Mouse (Mus musculus): ENCODE measurements around the gene St6galnac6. TPM values are rescaled to one million over a fixed set of nuclear protein-coding genes. Genes with fewer than 3 reads are reported as not detected.

Gene St6galnac6
- 12.3 and 15.2 TPM in 2 replicates for polyA plus RNA-seq (2015; fragmentation: Nextera tagmentation; extraction: Ambion mirVana)

DNA sequence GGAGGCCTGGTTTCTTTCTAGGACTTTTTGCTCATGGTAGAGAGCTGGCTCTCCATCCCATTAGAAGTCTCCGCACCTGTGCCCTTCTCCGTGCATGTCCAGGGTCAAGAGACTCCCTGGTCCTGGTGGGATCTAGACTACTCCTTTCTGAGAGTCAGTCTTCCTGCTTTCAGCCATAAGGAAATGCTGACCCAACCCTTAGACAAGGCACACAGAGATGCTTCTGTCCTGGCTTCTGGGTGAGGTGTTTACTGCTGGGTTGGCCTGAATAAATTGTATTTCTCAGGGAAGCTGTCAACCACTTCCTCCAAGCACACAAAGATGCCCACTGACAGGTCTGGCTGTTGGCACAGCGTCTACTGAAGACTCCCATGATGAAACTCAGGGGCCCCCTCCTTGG is at the start of gene St6galnac6:
Gene St6galnac6 (plus strand): TSS at position 301 of the 400 bp plus-strand sequence.
- H3K27me3 ChIP-seq (replicated peaks; ENCODE audit: control insufficient read depth, insufficient read depth, low read length) = no peaks in the 10 kb centered on the region
- no peak within 1 kb of the TSS for H3K9ac ChIP-seq (ENCODE audit: low read depth, low read length)
- no peak within 1 kb of the TSS for H3K4me2 ChIP-seq (ENCODE audit: low read depth, low read length)
- WGBS = 89% methylated on average over 3 of the region's 3 CpGs
- no peak within 1 kb of the TSS for H3K27ac ChIP-seq (ENCODE audit: low read length)
- no peak for ATAC-seq
- no peaks in the 10 kb centered on the region for H3K36me3 ChIP-seq (ENCODE audit: control insufficient read depth, insufficient read depth, low read length)
- no peaks in the 10 kb centered on the region for H3K9me3 ChIP-seq (ENCODE audit: control insufficient read depth, low read length)
- peaks cover 20% of the 10 kb centered on the region for H3K4me1 ChIP-seq (ENCODE audit: control insufficient read depth, insufficient read depth, low read length)
- H3K4me3 ChIP-seq (ENCODE audit: low read length) = no peak within 1 kb of the TSS

- Histone ChIP-seq H3K4me3 (ENCODE audit: low read length) (no peak overlapping the region), H3K4me2 (ENCODE audit: low read depth, low read length) (no peak overlapping the region), H3K9me3 (ENCODE audit: control insufficient read depth, low read length) (no peaks in the 10 kb centered on the region), H3K27me3 (replicated peaks; ENCODE audit: control insufficient read depth, insufficient read depth, low read length) (no peaks in the 10 kb centered on the region), H3K27ac (ENCODE audit: low read length) (peak overlapping the region; percentile 20), H3K4me1 (ENCODE audit: control insufficient read depth, insufficient read depth, low read length) (peaks cover 30% of the 10 kb centered on the region), H3K9ac (ENCODE audit: low read depth, low read length) (no peak overlapping the region), H3K36me3 (ENCODE audit: control insufficient read depth, insufficient read depth, low read length) (no peaks in the 10 kb centered on the region)
- WGBS = 46% methylated on average over 6 of the region's 6 CpGs
- ATAC-seq = 0 out of 2 replicates have a peak, but pooled peaks have one; percentile 15
These were observed 49.7 kb upstream of the St6galnac6 start for GRCm38 (mm10) chr2:32549764-32550163.

GRCm38 (mm10) chr2:32551236-32551635 is 48.3 kb upstream of the St6galnac6 start:
- Histone ChIP-seq H3K27me3 (replicated peaks; ENCODE audit: control insufficient read depth, insufficient read depth, low read length) (no peaks in the 10 kb centered on the region), H3K9me3 (ENCODE audit: control insufficient read depth, low read length) (no peaks in the 10 kb centered on the region), H3K36me3 (ENCODE audit: control insufficient read depth, insufficient read depth, low read length) (no peaks in the 10 kb centered on the region), H3K9ac (ENCODE audit: low read depth, low read length) (no peak overlapping the region), H3K27ac (ENCODE audit: low read length) (0 out of 2 replicates have a peak overlapping the region, but pooled peaks have one; percentile 9), H3K4me3 (ENCODE audit: low read length) (no peak overlapping the region), H3K4me1 (ENCODE audit: control insufficient read depth, insufficient read depth, low read length) (peaks cover 28% of the 10 kb centered on the region), H3K4me2 (ENCODE audit: low read depth, low read length) (no peak overlapping the region)
- peak; percentile 65 for ATAC-seq
- 64% methylated on average over 5 of the region's 5 CpGs for WGBS

- no peaks in the 10 kb centered on the region; the same call in 1 of the 2 replicates for H3K36me3 ChIP-seq (ENCODE audit: control insufficient read depth, insufficient read depth, low read length)
- H3K4me3 ChIP-seq (ENCODE audit: low read length) = no peak overlapping the region
- H3K4me2 ChIP-seq (ENCODE audit: low read depth, low read length) = no peak overlapping the region
- H3K27me3 ChIP-seq (replicated peaks; ENCODE audit: control insufficient read depth, insufficient read depth, low read length) = no peaks in the 10 kb centered on the region
- H3K27ac ChIP-seq (ENCODE audit: low read length) = no peak overlapping the region
- 67% methylated on average over 7 of the region's 7 CpGs for WGBS
- no peaks in the 10 kb centered on the region for H3K9me3 ChIP-seq (ENCODE audit: control insufficient read depth, low read length)
- H3K9ac ChIP-seq (ENCODE audit: low read depth, low read length) = no peak overlapping the region
- peaks cover 22% of the 10 kb centered on the region for H3K4me1 ChIP-seq (ENCODE audit: control insufficient read depth, insufficient read depth, low read length)
- ATAC-seq = no peak
These were observed 45.8 kb upstream of the St6galnac6 start for GRCm38 (mm10) chr2:32553592-32554148.

DNA sequence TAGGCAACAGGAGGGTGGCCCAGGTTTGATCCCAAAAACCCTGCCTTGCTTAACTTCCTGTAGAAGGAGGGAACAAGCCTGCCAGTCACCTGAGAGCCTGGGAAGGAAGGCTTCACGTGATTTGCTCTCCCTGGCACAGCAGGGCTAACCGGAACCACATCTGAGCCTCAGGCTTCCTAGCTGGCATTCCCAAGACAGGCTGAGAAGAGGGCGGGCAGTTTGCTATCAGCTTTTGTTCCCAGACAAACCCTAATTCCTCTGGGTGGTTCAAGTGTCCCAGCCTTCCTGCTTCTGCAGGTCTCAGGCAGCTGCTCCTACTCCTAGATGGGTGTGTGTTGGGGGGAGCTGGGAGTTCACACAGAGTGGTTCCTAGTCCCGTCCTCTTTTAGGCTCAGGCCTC is 44.0 kb upstream of the St6galnac6 start:
- peaks cover 2% of the 10 kb centered on the region; the same call in 1 of the 2 replicates for H3K36me3 ChIP-seq (ENCODE audit: control insufficient read depth, insufficient read depth, low read length)
- no peak overlapping the region for H3K4me3 ChIP-seq (ENCODE audit: low read length)
- 53% methylated on average over 4 of the region's 4 CpGs for WGBS
- H3K27ac ChIP-seq (ENCODE audit: low read length) = no peak overlapping the region
- H3K9ac ChIP-seq (ENCODE audit: low read depth, low read length) = peak overlapping the region; percentile 12; the same call in 1 of the 2 replicates
- H3K4me2 ChIP-seq (ENCODE audit: low read depth, low read length) = no peak overlapping the region
- ATAC-seq = no peak
- peaks cover 7% of the 10 kb centered on the region for H3K4me1 ChIP-seq (ENCODE audit: control insufficient read depth, insufficient read depth, low read length)
- no peaks in the 10 kb centered on the region for H3K9me3 ChIP-seq (ENCODE audit: control insufficient read depth, low read length)
- no peaks in the 10 kb centered on the region for H3K27me3 ChIP-seq (replicated peaks; ENCODE audit: control insufficient read depth, insufficient read depth, low read length)

DNA sequence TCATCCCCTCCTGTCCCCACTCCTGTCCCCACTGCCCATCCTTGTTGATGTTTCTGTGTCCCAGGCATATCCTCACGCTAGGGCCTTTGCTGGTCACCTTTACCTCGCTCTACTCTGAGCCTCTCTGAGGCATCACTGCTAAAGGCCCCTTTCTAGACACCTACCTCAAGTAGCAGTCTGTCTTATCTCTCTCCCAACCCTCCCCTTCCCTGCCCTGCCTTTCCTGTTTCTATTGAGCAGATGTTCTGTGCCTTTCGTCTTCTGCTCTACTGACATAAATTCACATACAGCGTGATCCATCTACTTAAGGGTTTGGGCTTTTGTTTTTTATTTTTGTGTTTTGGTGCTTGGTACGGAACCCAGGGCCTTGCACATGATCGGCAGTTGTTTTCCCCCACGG is 43.5 kb upstream of the St6galnac6 start:
- Histone ChIP-seq H3K27me3 (replicated peaks; ENCODE audit: control insufficient read depth, insufficient read depth, low read length) (no peaks in the 10 kb centered on the region), H3K4me3 (ENCODE audit: low read length) (no peak overlapping the region), H3K36me3 (ENCODE audit: control insufficient read depth, insufficient read depth, low read length) (peaks cover 7% of the 10 kb centered on the region; the same call in 1 of the 2 replicates), H3K27ac (ENCODE audit: low read length) (no peak overlapping the region), H3K9me3 (ENCODE audit: control insufficient read depth, low read length) (no peaks in the 10 kb centered on the region), H3K9ac (ENCODE audit: low read depth, low read length) (no peak overlapping the region), H3K4me1 (ENCODE audit: control insufficient read depth, insufficient read depth, low read length) (peaks cover 2% of the 10 kb centered on the region), H3K4me2 (ENCODE audit: low read depth, low read length) (no peak overlapping the region)
- no peak for ATAC-seq
- 79% methylated on average over 7 of the region's 7 CpGs for WGBS

- Histone ChIP-seq H3K36me3 (ENCODE audit: control insufficient read depth, insufficient read depth, low read length) (peaks cover 7% of the 10 kb centered on the region; the same call in 1 of the 2 replicates), H3K9me3 (ENCODE audit: control insufficient read depth, low read length) (no peaks in the 10 kb centered on the region), H3K27me3 (replicated peaks; ENCODE audit: control insufficient read depth, insufficient read depth, low read length) (no peaks in the 10 kb centered on the region), H3K9ac (ENCODE audit: low read depth, low read length) (no peak overlapping the region), H3K4me3 (ENCODE audit: low read length) (no peak overlapping the region), H3K27ac (ENCODE audit: low read length) (0 out of 2 replicates have a peak overlapping the region, but pooled peaks have one; percentile 33), H3K4me1 (ENCODE audit: control insufficient read depth, insufficient read depth, low read length) (no peaks in the 10 kb centered on the region), H3K4me2 (ENCODE audit: low read depth, low read length) (no peak overlapping the region)
- peak; percentile 53 for ATAC-seq
- 64% methylated on average over 5 of the region's 5 CpGs for WGBS
These were observed 39.9 kb upstream of the St6galnac6 start for GRCm38 (mm10) chr2:32559570-32559969.

GRCm38 (mm10) chr2:32566536-32567063 is 32.9 kb upstream of the St6galnac6 start:
- 33% methylated on average over 4 of the region's 4 CpGs for WGBS
- peaks cover 18% of the 10 kb centered on the region for H3K36me3 ChIP-seq (ENCODE audit: control insufficient read depth, insufficient read depth, low read length)

DNA sequence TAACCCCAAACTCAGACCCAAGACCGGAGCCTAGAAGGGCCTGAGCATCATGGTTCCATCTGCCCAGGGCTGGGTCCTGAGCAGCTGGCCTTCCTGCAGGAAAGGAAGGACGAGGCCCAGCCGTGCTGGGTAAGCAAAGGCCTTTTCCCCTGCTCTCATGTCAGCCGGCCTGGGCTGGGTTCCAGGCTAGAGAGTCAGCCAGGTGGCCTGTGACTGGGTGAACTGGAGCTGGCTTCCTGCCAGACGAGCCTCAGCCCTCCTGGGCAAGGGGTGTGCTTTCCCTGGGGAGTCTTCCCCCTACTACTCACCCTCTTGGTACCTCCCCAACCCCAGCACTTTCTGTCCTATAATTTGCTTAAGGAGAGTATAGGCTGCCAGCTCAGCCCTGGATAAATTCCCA is 31.4 kb upstream of the St6galnac6 start:
- H3K4me3 ChIP-seq (ENCODE audit: low read length) = no peak overlapping the region
- H3K27me3 ChIP-seq (replicated peaks; ENCODE audit: control insufficient read depth, insufficient read depth, low read length) = no peaks in the 10 kb centered on the region
- H3K27ac ChIP-seq (ENCODE audit: low read length) = no peak overlapping the region
- peaks cover 8% of the 10 kb centered on the region for H3K4me1 ChIP-seq (ENCODE audit: control insufficient read depth, insufficient read depth, low read length)
- H3K36me3 ChIP-seq (ENCODE audit: control insufficient read depth, insufficient read depth, low read length) = peaks cover 18% of the 10 kb centered on the region
- H3K9ac ChIP-seq (ENCODE audit: low read depth, low read length) = 0 out of 2 replicates have a peak overlapping the region, but pooled peaks have one; percentile 14
- no peak overlapping the region for H3K4me2 ChIP-seq (ENCODE audit: low read depth, low read length)
- no peak for ATAC-seq
- no peaks in the 10 kb centered on the region for H3K9me3 ChIP-seq (ENCODE audit: control insufficient read depth, low read length)
- 58% methylated on average over 5 of the region's 5 CpGs for WGBS

More at GRCm38 (mm10) chr2:32566536-32567063, 32.9 kb upstream of the St6galnac6 start:
- Histone ChIP-seq H3K4me2 (ENCODE audit: low read depth, low read length) (no peak overlapping the region), H3K27me3 (replicated peaks; ENCODE audit: control insufficient read depth, insufficient read depth, low read length) (no peaks in the 10 kb centered on the region), H3K4me1 (ENCODE audit: control insufficient read depth, insufficient read depth, low read length) (peaks cover 4% of the 10 kb centered on the region), H3K27ac (ENCODE audit: low read length) (no peak overlapping the region; the same call in 1 of the 2 replicates), H3K9ac (ENCODE audit: low read depth, low read length) (no peak overlapping the region), H3K4me3 (ENCODE audit: low read length) (no peak overlapping the region), H3K9me3 (ENCODE audit: control insufficient read depth, low read length) (no peaks in the 10 kb centered on the region)
- peak; percentile 27; the same call in 1 of the 2 replicates for ATAC-seq
